Comparison of ENCODE assay signal across 15 mouse cellular contexts in genomic region chr2:165984891-165985290, GRCm38 (mm10).
"Had no signal": no experiment of that assay in that cellular context is flagged by ENCODE, and none has a peak within 500 bp of the region (broad histone marks: within the 10 kb centered on the region; RNA-seq: fewer than 3 reads in every experiment).

No protein-coding gene starts in this region.

- H3K9me3 ChIP-seq: lung, embryonic 15.5 days; megakaryocyte, embryonic 14.5 days; midbrain, embryonic 13.5 days; midbrain, embryonic 15.5 days; neural tube, embryonic 12.5 days; stomach, embryonic 15.5 days had no signal

- H3K4me3 ChIP-seq: lung, embryonic 15.5 days; megakaryocyte, embryonic 14.5 days; midbrain, embryonic 13.5 days; midbrain, embryonic 15.5 days; neural tube, embryonic 12.5 days; stomach, embryonic 15.5 days had no signal

- H3K27me3 ChIP-seq: lung, embryonic 15.5 days; megakaryocyte, embryonic 14.5 days; midbrain, embryonic 13.5 days; midbrain, embryonic 15.5 days; neural tube, embryonic 12.5 days; stomach, embryonic 15.5 days had no signal

- H3K27ac ChIP-seq: lung, embryonic 15.5 days; midbrain, embryonic 13.5 days; midbrain, embryonic 15.5 days; neural tube, embryonic 12.5 days; stomach, embryonic 15.5 days; stomach, postnatal 0 days had no signal

- ATAC-seq: lung, postnatal 0 days; midbrain, embryonic 13.5 days; midbrain, embryonic 15.5 days had no signal

- H3K9ac ChIP-seq: lung, embryonic 15.5 days; midbrain, embryonic 13.5 days; midbrain, embryonic 15.5 days; neural tube, embryonic 12.5 days; stomach, embryonic 15.5 days had no signal

- DNase-seq: lung, postnatal 14 days; lung, postnatal 36 days; right cerebral cortex, postnatal 14 days; thymus, adult 2 months; thymus, postnatal 25 days; thymus, postnatal 4 days had no signal

- H3K36me3 ChIP-seq: lung, embryonic 15.5 days; midbrain, embryonic 13.5 days; midbrain, embryonic 15.5 days; neural tube, embryonic 12.5 days; stomach, embryonic 15.5 days had no signal

- H3K4me2 ChIP-seq: lung, embryonic 15.5 days; midbrain, embryonic 11.5 days; midbrain, embryonic 13.5 days; midbrain, embryonic 15.5 days; neural tube, embryonic 12.5 days; stomach, embryonic 15.5 days had no signal
